Mouse (Mus musculus): ENCODE data around the gene Iffo2. TPM values are rescaled to one million over a fixed set of nuclear protein-coding genes. Genes with fewer than 3 reads are reported as not detected.
A peak's percentile ranks its signal among the peaks of the same experiment; 100 is the strongest.

Iffo2 gene
- polyA plus RNA-seq, 1 experiment from 2014 or later = 2.4 TPM

DNA sequence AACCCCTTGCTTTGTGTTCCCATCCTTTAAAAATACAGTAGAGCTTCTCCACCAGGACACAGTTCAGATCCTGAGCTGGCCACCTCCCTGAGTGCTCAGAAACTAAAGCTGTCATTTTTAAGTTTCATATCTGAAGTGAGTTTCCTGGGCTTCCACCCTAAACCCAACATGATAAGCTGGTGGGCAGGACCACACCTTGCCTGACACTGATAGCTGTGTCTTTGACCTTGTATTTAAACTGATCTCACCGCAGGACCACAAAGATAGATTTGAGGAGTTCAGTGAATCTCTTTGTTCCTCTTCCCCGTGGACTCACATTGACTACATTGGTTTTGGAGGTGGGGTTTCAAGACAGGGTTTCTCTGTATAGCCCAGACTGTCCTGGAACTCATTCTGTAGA is 17.4 kb upstream of the Iffo2 start:
- Histone ChIP-seq H3K9me3 (replicated peaks; ENCODE audit: control insufficient read depth, low read length) (no peaks in the 10 kb centered on the region), H3K4me1 (ENCODE audit: control insufficient read depth, insufficient read depth, low read length) (no peaks in the 10 kb centered on the region), H3K27me3 (ENCODE audit: control insufficient read depth, insufficient read depth, low read length) (no peaks in the 10 kb centered on the region), H3K4me2 (ENCODE audit: low read depth, low read length) (no peak overlapping the region), H3K27ac (ENCODE audit: low read length) (no peak overlapping the region), H3K9ac (ENCODE audit: low read length) (no peak overlapping the region), H3K36me3 (ENCODE audit: control insufficient read depth, insufficient read depth) (no peaks in the 10 kb centered on the region), H3K4me3 (ENCODE audit: low read length) (no peak overlapping the region)
- WGBS = 70% methylated on average over 2 of the region's 2 CpGs
- no peak for ATAC-seq (replicated peaks; ENCODE audit: extremely low read depth, insufficient read depth, low FRiP score)

DNA sequence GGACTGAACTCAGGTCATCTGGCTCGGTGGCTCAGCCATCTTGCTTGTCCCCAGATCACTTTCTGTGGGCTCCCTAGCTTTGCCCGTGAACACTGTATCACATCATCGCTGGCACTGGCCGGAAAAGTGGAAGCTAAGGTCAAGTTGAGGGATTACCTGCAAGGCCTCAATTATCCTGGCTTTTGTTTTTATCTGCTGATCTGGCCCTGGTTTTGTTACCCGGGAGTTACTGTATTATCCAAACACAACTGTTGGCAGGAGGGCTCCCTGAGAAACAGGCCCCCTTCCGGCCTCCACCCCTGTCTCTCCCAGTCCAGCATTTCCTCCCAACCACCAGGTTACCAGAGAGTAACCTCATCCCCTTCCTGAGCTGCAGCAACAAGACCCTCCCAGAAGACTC is 11.1 kb upstream of the Iffo2 start:
- WGBS = 57% methylated on average over 6 of the region's 6 CpGs
- Histone ChIP-seq H3K36me3 (ENCODE audit: control insufficient read depth, insufficient read depth) (no peaks in the 10 kb centered on the region), H3K9me3 (replicated peaks; ENCODE audit: control insufficient read depth, low read length) (no peaks in the 10 kb centered on the region), H3K4me1 (ENCODE audit: control insufficient read depth, insufficient read depth, low read length) (no peaks in the 10 kb centered on the region), H3K27me3 (ENCODE audit: control insufficient read depth, insufficient read depth, low read length) (no peaks in the 10 kb centered on the region), H3K27ac (ENCODE audit: low read length) (no peak overlapping the region), H3K4me2 (ENCODE audit: low read depth, low read length) (no peak overlapping the region), H3K4me3 (ENCODE audit: low read length) (no peak overlapping the region), H3K9ac (ENCODE audit: low read length) (no peak overlapping the region)
- no peak for ATAC-seq (replicated peaks; ENCODE audit: extremely low read depth, insufficient read depth, low FRiP score)

DNA sequence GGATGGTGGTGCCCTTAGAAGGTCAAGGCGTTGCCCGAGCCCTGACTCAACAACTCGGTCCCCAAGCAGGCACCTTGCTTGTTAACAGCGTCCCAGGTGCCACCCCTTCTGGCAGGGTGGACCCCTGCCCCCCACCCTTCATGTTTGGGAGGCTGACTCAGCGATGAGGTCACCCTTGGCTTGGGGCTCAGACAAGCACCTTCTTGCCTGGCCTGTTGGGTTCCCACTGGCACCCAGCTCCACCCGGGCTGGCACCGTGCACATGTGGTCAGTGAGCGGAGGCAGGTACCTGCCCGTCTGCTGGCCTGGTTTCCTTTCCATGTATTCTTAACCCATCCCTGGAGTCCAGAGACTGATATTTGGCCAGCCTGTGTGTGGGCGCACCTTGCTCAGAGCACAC is 8.4 kb upstream of the Iffo2 start:
- no peaks in the 10 kb centered on the region for H3K27me3 ChIP-seq (ENCODE audit: control insufficient read depth, insufficient read depth, low read length)
- H3K4me3 ChIP-seq (ENCODE audit: low read length) = no peak overlapping the region
- ATAC-seq (replicated peaks; ENCODE audit: extremely low read depth, insufficient read depth, low FRiP score) = no peak
- WGBS = 75% methylated on average over 10 of the region's 10 CpGs
- H3K36me3 ChIP-seq (ENCODE audit: control insufficient read depth, insufficient read depth) = no peaks in the 10 kb centered on the region
- H3K9ac ChIP-seq (ENCODE audit: low read length) = no peak overlapping the region
- H3K4me1 ChIP-seq (ENCODE audit: control insufficient read depth, insufficient read depth, low read length) = no peaks in the 10 kb centered on the region
- H3K27ac ChIP-seq (ENCODE audit: low read length) = no peak overlapping the region
- H3K4me2 ChIP-seq (ENCODE audit: low read depth, low read length) = no peak overlapping the region
- no peaks in the 10 kb centered on the region for H3K9me3 ChIP-seq (replicated peaks; ENCODE audit: control insufficient read depth, low read length)

DNA sequence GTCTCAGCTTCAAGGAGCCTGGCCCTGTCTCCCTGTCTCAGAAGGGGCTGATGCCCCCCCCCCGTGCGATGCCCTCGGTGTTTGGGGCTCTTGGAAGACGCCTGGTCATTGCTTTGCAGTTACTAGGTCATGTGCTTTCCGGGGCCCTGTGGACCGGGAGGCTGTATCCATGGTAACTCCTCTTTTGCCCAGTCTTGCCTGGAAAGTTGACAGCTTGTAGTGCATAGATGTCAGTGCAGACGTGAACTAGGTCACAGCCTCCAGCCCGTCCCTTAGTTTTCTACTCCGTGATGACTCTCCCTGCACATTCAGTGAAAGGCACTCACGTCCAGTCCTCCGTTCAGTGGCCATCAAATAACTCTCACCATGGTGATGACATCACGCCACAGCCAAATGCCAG is 3.9 kb upstream of the Iffo2 start:
- Histone ChIP-seq H3K4me3 (ENCODE audit: low read length) (no peak overlapping the region), H3K4me2 (ENCODE audit: low read depth, low read length) (no peak overlapping the region), H3K27me3 (ENCODE audit: control insufficient read depth, insufficient read depth, low read length) (no peaks in the 10 kb centered on the region), H3K27ac (ENCODE audit: low read length) (no peak overlapping the region), H3K9me3 (replicated peaks; ENCODE audit: control insufficient read depth, low read length) (no peaks in the 10 kb centered on the region), H3K36me3 (ENCODE audit: control insufficient read depth, insufficient read depth) (no peaks in the 10 kb centered on the region), H3K4me1 (ENCODE audit: control insufficient read depth, insufficient read depth, low read length) (no peaks in the 10 kb centered on the region), H3K9ac (ENCODE audit: low read length) (no peak overlapping the region)
- ATAC-seq (replicated peaks; ENCODE audit: extremely low read depth, insufficient read depth, low FRiP score) = no peak
- 70% methylated on average over 12 of the region's 12 CpGs for WGBS

DNA sequence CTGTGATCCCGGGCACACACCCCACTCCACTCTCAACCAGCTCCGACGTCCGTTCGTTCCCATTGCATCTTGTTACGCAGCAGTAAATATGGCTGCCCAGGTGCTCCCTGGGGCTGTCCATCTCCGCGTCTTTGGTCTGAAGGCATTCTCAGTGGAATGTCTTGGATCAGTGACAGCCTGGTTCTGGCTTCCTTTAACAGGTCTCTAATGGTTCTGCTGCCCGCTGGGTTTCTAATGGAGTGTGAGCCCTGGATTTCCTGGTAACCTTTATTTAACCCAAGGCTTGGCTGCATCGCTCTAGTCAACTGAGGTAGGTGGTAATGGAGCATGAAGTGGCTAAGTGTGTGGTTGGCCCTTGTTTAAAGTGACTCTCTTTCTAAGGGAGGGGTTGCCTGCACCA is 1.7 kb downstream of the Iffo2 start:
- H3K9me3 ChIP-seq (replicated peaks; ENCODE audit: control insufficient read depth, low read length) = no peaks in the 10 kb centered on the region
- no peak overlapping the region for H3K27ac ChIP-seq (ENCODE audit: low read length)
- H3K4me2 ChIP-seq (ENCODE audit: low read depth, low read length) = no peak overlapping the region
- peaks cover 4% of the 10 kb centered on the region for H3K4me1 ChIP-seq (ENCODE audit: control insufficient read depth, insufficient read depth, low read length)
- no peak overlapping the region for H3K9ac ChIP-seq (ENCODE audit: low read length)
- no peaks in the 10 kb centered on the region for H3K36me3 ChIP-seq (ENCODE audit: control insufficient read depth, insufficient read depth)
- H3K4me3 ChIP-seq (ENCODE audit: low read length) = no peak overlapping the region
- ATAC-seq (replicated peaks; ENCODE audit: extremely low read depth, insufficient read depth, low FRiP score) = no peak
- H3K27me3 ChIP-seq (ENCODE audit: control insufficient read depth, insufficient read depth, low read length) = no peaks in the 10 kb centered on the region
- 82% methylated on average over 10 of the region's 10 CpGs for WGBS

DNA sequence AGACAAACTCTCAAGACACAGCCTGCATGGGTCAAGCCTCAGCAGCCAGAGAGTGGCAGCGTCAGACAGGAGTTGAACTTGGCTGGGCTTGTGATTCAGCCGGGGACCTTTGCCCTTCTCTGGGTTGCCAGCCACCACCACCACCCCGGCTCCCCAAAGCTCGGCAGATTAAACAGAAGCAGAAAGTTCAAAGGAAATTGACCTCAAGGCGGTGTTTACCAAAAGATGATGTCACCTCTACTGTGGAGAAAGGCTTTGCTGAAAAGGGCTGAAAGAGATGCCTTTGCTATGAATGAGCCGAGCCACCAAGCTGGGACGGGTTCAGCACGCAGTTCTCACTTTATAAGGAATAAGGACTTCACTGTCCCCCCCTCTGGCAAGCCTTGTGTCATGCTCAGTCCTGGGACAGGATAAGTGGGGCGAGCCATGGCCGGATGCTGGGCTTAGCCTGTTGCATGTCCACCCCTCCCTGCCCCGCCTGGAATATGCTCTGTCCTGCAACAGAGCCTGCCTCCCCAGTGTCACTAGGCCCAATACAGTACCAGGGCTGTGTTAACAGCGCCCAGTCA is 4.9 kb downstream of the Iffo2 start:
- Histone ChIP-seq H3K9ac (ENCODE audit: low read length) (no peak overlapping the region), H3K36me3 (ENCODE audit: control insufficient read depth, insufficient read depth) (no peaks in the 10 kb centered on the region), H3K4me1 (ENCODE audit: control insufficient read depth, insufficient read depth, low read length) (peaks cover 4% of the 10 kb centered on the region), H3K4me2 (ENCODE audit: low read depth, low read length) (no peak overlapping the region), H3K4me3 (ENCODE audit: low read length) (no peak overlapping the region), H3K9me3 (replicated peaks; ENCODE audit: control insufficient read depth, low read length) (peaks cover 2% of the 10 kb centered on the region; the same call in 1 of the 2 replicates), H3K27ac (ENCODE audit: low read length) (peak overlapping the region; percentile 64), H3K27me3 (ENCODE audit: control insufficient read depth, insufficient read depth, low read length) (no peaks in the 10 kb centered on the region)
- WGBS = 37% methylated on average over 12 of the region's 12 CpGs
- peak; percentile 78 for ATAC-seq (replicated peaks; ENCODE audit: extremely low read depth, insufficient read depth, low FRiP score)

DNA sequence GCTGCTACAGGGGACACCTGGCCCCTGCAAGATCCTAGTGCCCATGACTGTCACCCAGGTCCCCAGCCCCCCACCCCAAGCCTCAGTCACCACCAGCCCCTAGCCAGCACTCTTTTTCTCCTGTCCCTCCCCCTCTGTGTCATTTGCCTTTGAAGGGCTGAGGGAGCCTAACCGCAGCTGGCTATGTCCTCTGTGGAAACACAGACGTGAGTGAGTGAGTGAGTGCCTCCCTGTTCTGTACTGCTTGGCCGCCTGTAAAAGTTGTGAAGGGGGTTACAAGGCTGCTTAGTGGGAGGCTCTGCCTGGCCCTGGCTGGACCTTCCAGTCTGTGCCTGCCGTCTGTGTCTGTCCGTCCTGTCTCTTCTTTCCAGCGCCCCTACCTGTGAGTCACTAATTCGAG is 5.4 kb downstream of the Iffo2 start:
- no peaks in the 10 kb centered on the region for H3K27me3 ChIP-seq (ENCODE audit: control insufficient read depth, insufficient read depth, low read length)
- 0 out of 2 replicates have a peak overlapping the region, but pooled peaks have one; percentile 33 for H3K9ac ChIP-seq (ENCODE audit: low read length)
- no peak; the same call in 1 of the 2 replicates for ATAC-seq (replicated peaks; ENCODE audit: extremely low read depth, insufficient read depth, low FRiP score)
- H3K4me1 ChIP-seq (ENCODE audit: control insufficient read depth, insufficient read depth, low read length) = peaks cover 4% of the 10 kb centered on the region
- no peak overlapping the region for H3K4me3 ChIP-seq (ENCODE audit: low read length)
- H3K9me3 ChIP-seq (replicated peaks; ENCODE audit: control insufficient read depth, low read length) = peaks cover 2% of the 10 kb centered on the region; the same call in 1 of the 2 replicates
- H3K36me3 ChIP-seq (ENCODE audit: control insufficient read depth, insufficient read depth) = no peaks in the 10 kb centered on the region
- no peak overlapping the region for H3K4me2 ChIP-seq (ENCODE audit: low read depth, low read length)
- WGBS = 57% methylated on average over 7 of the region's 7 CpGs
- peak overlapping the region; percentile 64 for H3K27ac ChIP-seq (ENCODE audit: low read length)

DNA sequence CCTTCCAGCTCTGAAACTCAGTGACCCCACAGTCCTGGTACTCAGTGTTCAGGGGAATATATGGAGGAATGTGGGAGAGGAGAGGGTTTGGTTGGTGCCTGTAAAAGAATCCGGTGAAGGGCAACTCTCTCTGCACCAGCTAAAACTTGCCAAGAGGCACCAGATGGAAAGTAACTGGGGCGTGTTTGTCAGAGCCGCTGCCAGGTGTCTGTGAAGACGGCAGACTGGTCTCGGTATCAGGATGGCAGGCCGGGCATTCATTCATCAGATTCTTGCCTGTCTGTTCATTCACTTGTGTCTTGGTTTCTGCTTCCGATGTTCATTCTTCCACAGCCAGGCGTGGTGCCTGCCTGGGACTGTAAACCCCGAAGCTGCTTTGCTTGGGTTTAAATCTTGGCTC is 6.4 kb downstream of the Iffo2 start:
- 81% methylated on average over 9 of the region's 9 CpGs for WGBS
- Histone ChIP-seq H3K36me3 (ENCODE audit: control insufficient read depth, insufficient read depth) (no peaks in the 10 kb centered on the region), H3K9ac (ENCODE audit: low read length) (no peak overlapping the region), H3K9me3 (replicated peaks; ENCODE audit: control insufficient read depth, low read length) (peaks cover 2% of the 10 kb centered on the region; the same call in 1 of the 2 replicates), H3K27ac (ENCODE audit: low read length) (no peak overlapping the region), H3K4me2 (ENCODE audit: low read depth, low read length) (no peak overlapping the region), H3K27me3 (ENCODE audit: control insufficient read depth, insufficient read depth, low read length) (no peaks in the 10 kb centered on the region), H3K4me3 (ENCODE audit: low read length) (no peak overlapping the region), H3K4me1 (ENCODE audit: control insufficient read depth, insufficient read depth, low read length) (peaks cover 4% of the 10 kb centered on the region)
- no peak for ATAC-seq (replicated peaks; ENCODE audit: extremely low read depth, insufficient read depth, low FRiP score)

DNA sequence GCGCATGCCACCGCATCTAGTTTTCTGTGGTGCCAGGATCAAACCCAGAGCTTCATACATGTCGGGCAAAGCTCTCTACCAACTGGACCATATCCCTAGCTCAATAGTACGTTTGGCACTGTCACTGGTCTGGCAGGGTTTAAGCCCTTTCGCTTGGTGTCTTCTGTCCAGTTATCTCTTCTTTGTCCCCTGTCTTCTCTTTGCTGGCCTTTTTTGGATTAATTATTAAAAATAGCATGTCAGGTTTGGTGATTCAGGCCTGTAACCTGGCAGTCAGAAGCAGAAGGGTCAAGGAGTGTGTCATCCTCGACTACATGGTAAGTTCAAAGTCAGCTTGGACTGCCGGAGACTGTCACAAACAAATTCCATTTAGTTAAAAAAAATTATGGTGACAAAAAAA is 10.4 kb downstream of the Iffo2 start:
- H3K27ac ChIP-seq (ENCODE audit: low read length) = no peak overlapping the region
- no peak overlapping the region for H3K9ac ChIP-seq (ENCODE audit: low read length)
- ATAC-seq (replicated peaks; ENCODE audit: extremely low read depth, insufficient read depth, low FRiP score) = no peak
- H3K9me3 ChIP-seq (replicated peaks; ENCODE audit: control insufficient read depth, low read length) = peaks cover 2% of the 10 kb centered on the region; the same call in 1 of the 2 replicates
- H3K4me3 ChIP-seq (ENCODE audit: low read length) = no peak overlapping the region
- H3K4me2 ChIP-seq (ENCODE audit: low read depth, low read length) = no peak overlapping the region
- no peaks in the 10 kb centered on the region for H3K27me3 ChIP-seq (ENCODE audit: control insufficient read depth, insufficient read depth, low read length)
- WGBS = 85% methylated on average over 7 of the region's 7 CpGs
- no peaks in the 10 kb centered on the region for H3K36me3 ChIP-seq (ENCODE audit: control insufficient read depth, insufficient read depth)
- peaks cover under 1% of the 10 kb centered on the region; the same call in 1 of the 2 replicates for H3K4me1 ChIP-seq (ENCODE audit: control insufficient read depth, insufficient read depth, low read length)

Measured in heart, embryonic 16.5 days (tissue).